Comparison of ENCODE assay signal across 8 mouse cellular contexts in genomic region chr2:181365655-181366075, GRCm38 (mm10). TPM values are rescaled to one million over a fixed set of nuclear protein-coding genes. Genes with fewer than 3 reads are reported as not detected.
DNase-seq lines count a peak whose midpoint lies in the region; ATAC-seq lines count a peak whose summit lies in the region.

No protein-coding gene starts in this region.

- H3K4me3 ChIP-seq in kidney, embryonic 15.5 days (replicated peaks) = peak overlapping the region; percentile 92
- H3K4me3 ChIP-seq in forebrain, embryonic 11.5 days (ENCODE audit: low read depth, low read length) = peak overlapping the region; percentile 84
- H3K4me3 ChIP-seq in limb, embryonic 15.5 days = peak overlapping the region; percentile 91
- H3K4me3 ChIP-seq in neural tube, embryonic 15.5 days (replicated peaks) = peak overlapping the region; percentile 88

- peak overlapping the region; percentile 92 for H3K4me2 ChIP-seq in kidney, embryonic 15.5 days
- H3K4me2 ChIP-seq in forebrain, embryonic 11.5 days (ENCODE audit: low read depth, low read length, severe bottlenecking) = peak overlapping the region; percentile 72
- H3K4me2 ChIP-seq in limb, embryonic 15.5 days = peak overlapping the region; percentile 90
- peak overlapping the region; percentile 97 for H3K4me2 ChIP-seq in neural tube, embryonic 15.5 days

- no peaks in the 10 kb centered on the region for H3K27me3 ChIP-seq in kidney, embryonic 15.5 days
- no peaks in the 10 kb centered on the region for H3K27me3 ChIP-seq in forebrain, embryonic 11.5 days (ENCODE audit: control insufficient read depth, insufficient read depth, low read length)
- no peaks in the 10 kb centered on the region for H3K27me3 ChIP-seq in limb, embryonic 15.5 days
- no peaks in the 10 kb centered on the region for H3K27me3 ChIP-seq in neural tube, embryonic 15.5 days (replicated peaks)

- H3K36me3 ChIP-seq in kidney, embryonic 15.5 days = peaks cover 53% of the 10 kb centered on the region
- peaks cover 6% of the 10 kb centered on the region; the same call in 1 of the 2 replicates for H3K36me3 ChIP-seq in forebrain, embryonic 11.5 days (ENCODE audit: control insufficient read depth, insufficient read depth, low read length)
- peaks cover 38% of the 10 kb centered on the region for H3K36me3 ChIP-seq in limb, embryonic 15.5 days
- H3K36me3 ChIP-seq in neural tube, embryonic 15.5 days = peaks cover 37% of the 10 kb centered on the region

- peak overlapping the region; percentile 96 for H3K27ac ChIP-seq in kidney, embryonic 15.5 days
- peak overlapping the region; percentile 84 for H3K27ac ChIP-seq in forebrain, embryonic 11.5 days (ENCODE audit: low read depth, low read length)
- H3K27ac ChIP-seq in limb, embryonic 15.5 days = peak overlapping the region; percentile 94
- peak overlapping the region; percentile 92 for H3K27ac ChIP-seq in neural tube, embryonic 15.5 days (replicated peaks)

- ATAC-seq in kidney, embryonic 15.5 days (replicated peaks; ENCODE audit: low FRiP score) = peak; percentile 67
- ATAC-seq in activated CD4-positive, CD25-positive, alpha-beta regulatory T cell, adult 4 months = peak; percentile 20
- peak; percentile 76 for ATAC-seq in forebrain, embryonic 11.5 days (replicated peaks; ENCODE audit: low FRiP score)
- peak; percentile 61 for ATAC-seq in limb, embryonic 15.5 days (ENCODE audit: insufficient number of reproducible peaks, low FRiP score, low TSS enrichment, low read depth)
- peak; percentile 60 for ATAC-seq in neural tube, embryonic 15.5 days (ENCODE audit: low FRiP score)

- under 1% methylated on average over 20 of the region's 20 CpGs for WGBS in kidney, embryonic 15.5 days
- WGBS in forebrain, embryonic 11.5 days = under 1% methylated on average over 20 of the region's 20 CpGs
- WGBS in limb, embryonic 15.5 days = 0% methylated on average over 20 of the region's 20 CpGs
- WGBS in neural tube, embryonic 15.5 days = 0% methylated on average over 20 of the region's 20 CpGs

- H3K9me3 ChIP-seq in kidney, embryonic 15.5 days (replicated peaks) = no peaks in the 10 kb centered on the region
- no peaks in the 10 kb centered on the region for H3K9me3 ChIP-seq in forebrain, embryonic 11.5 days (ENCODE audit: control insufficient read depth, low read length)
- H3K9me3 ChIP-seq in limb, embryonic 15.5 days = no peaks in the 10 kb centered on the region
- H3K9me3 ChIP-seq in neural tube, embryonic 15.5 days (replicated peaks) = no peaks in the 10 kb centered on the region

- DNase-seq in kidney, postnatal 10 days = no peak
- no peak for DNase-seq in forebrain, embryonic 11.5 days (ENCODE audit: low spot score)
- DNase-seq in Muller cell, postnatal 12 days (ENCODE audit: inconsistent ontology term) = no peak
- DNase-seq in gastrocnemius, postnatal 25 days = no peak

- H3K9ac ChIP-seq in kidney, embryonic 15.5 days = peak overlapping the region; percentile 91
- H3K9ac ChIP-seq in forebrain, embryonic 11.5 days (ENCODE audit: low read length) = peak overlapping the region; percentile 78
- H3K9ac ChIP-seq in limb, embryonic 15.5 days = peak overlapping the region; percentile 94
- peak overlapping the region; percentile 92 for H3K9ac ChIP-seq in neural tube, embryonic 15.5 days (replicated peaks)

- H3K4me1 ChIP-seq in kidney, embryonic 15.5 days = peaks cover 32% of the 10 kb centered on the region
- H3K4me1 ChIP-seq in forebrain, embryonic 11.5 days (replicated peaks; ENCODE audit: control insufficient read depth, insufficient read depth, low read length) = peaks cover 8% of the 10 kb centered on the region; the same call in 1 of the 2 replicates
- peaks cover 28% of the 10 kb centered on the region for H3K4me1 ChIP-seq in limb, embryonic 15.5 days
- peaks cover 50% of the 10 kb centered on the region for H3K4me1 ChIP-seq in neural tube, embryonic 15.5 days

RNA-seq across cellular contexts. Expression of gene Arfrp1, which starts 0.5 kb away (rescaled TPM):
- polyA plus RNA-seq in kidney, embryonic 15.5 days (2015; fragmentation: Nextera tagmentation; extraction: Ambion mirVana) = 69.4 and 71.8 TPM in 2 replicates
- 10 to 100 TPM; 52.2 to 60.8 TPM for polyA plus RNA-seq in activated CD4-positive, CD25-positive, alpha-beta regulatory T cell, adult 4 months (2017; shearing (Covaris generic))
- polyA plus RNA-seq in forebrain, embryonic 11.5 days (2014; fragmentation: Nextera tagmentation; extraction: Ambion mirVana) = 64.5 and 77.0 TPM in 2 replicates
- 59.0 and 64.8 TPM in 2 replicates for polyA plus RNA-seq in limb, embryonic 15.5 days (2015; fragmentation: Nextera tagmentation; extraction: Ambion mirVana)
- polyA plus RNA-seq in neural tube, embryonic 15.5 days (2015; fragmentation: Nextera tagmentation; extraction: Ambion mirVana) = 83.5 and 83.7 TPM in 2 replicates
- total RNA-seq in gastrocnemius, postnatal 25 days (2021) = 10 to 100 TPM; 25.0 to 29.3 TPM

RNA-seq across cellular contexts. Expression of gene Zgpat, which starts 0.9 kb away (rescaled TPM):
- polyA plus RNA-seq in kidney, embryonic 15.5 days (2015; fragmentation: Nextera tagmentation; extraction: Ambion mirVana) = 41.7 and 43.7 TPM in 2 replicates
- 10 to 100 TPM; 22.2 to 22.8 TPM for polyA plus RNA-seq in activated CD4-positive, CD25-positive, alpha-beta regulatory T cell, adult 4 months (2017; shearing (Covaris generic))
- 52.3 and 54.7 TPM in 2 replicates for polyA plus RNA-seq in forebrain, embryonic 11.5 days (2014; fragmentation: Nextera tagmentation; extraction: Ambion mirVana)
- polyA plus RNA-seq in limb, embryonic 15.5 days (2015; fragmentation: Nextera tagmentation; extraction: Ambion mirVana) = 40.4 and 42.1 TPM in 2 replicates
- 71.1 and 81.9 TPM in 2 replicates for polyA plus RNA-seq in neural tube, embryonic 15.5 days (2015; fragmentation: Nextera tagmentation; extraction: Ambion mirVana)
- total RNA-seq in gastrocnemius, postnatal 25 days (2021) = 10 to 100 TPM; 12.8 to 13.1 TPM

RNA-seq across cellular contexts. Expression of gene Lime1, which starts 14.2 kb away (rescaled TPM):
- 22.6 and 26.7 TPM in 2 replicates for polyA plus RNA-seq in kidney, embryonic 15.5 days (2015; fragmentation: Nextera tagmentation; extraction: Ambion mirVana)
- polyA plus RNA-seq in activated CD4-positive, CD25-positive, alpha-beta regulatory T cell, adult 4 months (2017; shearing (Covaris generic)) = 100 to 1,000 TPM; 369 to 440 TPM
- polyA plus RNA-seq in forebrain, embryonic 11.5 days (2014; fragmentation: Nextera tagmentation; extraction: Ambion mirVana) = 26.2 and 32.7 TPM in 2 replicates
- 22.7 and 23.7 TPM in 2 replicates for polyA plus RNA-seq in limb, embryonic 15.5 days (2015; fragmentation: Nextera tagmentation; extraction: Ambion mirVana)
- polyA plus RNA-seq in neural tube, embryonic 15.5 days (2015; fragmentation: Nextera tagmentation; extraction: Ambion mirVana) = 44.8 and 52.5 TPM in 2 replicates
- 1 to 10 TPM; 4.2 to 5.5 TPM for total RNA-seq in gastrocnemius, postnatal 25 days (2021)

RNA-seq across cellular contexts. Expression of gene Rtel1, which starts 46.1 kb away (rescaled TPM):
- polyA plus RNA-seq in kidney, embryonic 15.5 days (2015; fragmentation: Nextera tagmentation; extraction: Ambion mirVana) = 41.8 and 44.7 TPM in 2 replicates
- polyA plus RNA-seq in activated CD4-positive, CD25-positive, alpha-beta regulatory T cell, adult 4 months (2017; shearing (Covaris generic)) = 10 to 100 TPM; 22.9 to 25.4 TPM
- polyA plus RNA-seq in forebrain, embryonic 11.5 days (2014; fragmentation: Nextera tagmentation; extraction: Ambion mirVana) = 66.5 and 68.3 TPM in 2 replicates
- 35.8 and 36.3 TPM in 2 replicates for polyA plus RNA-seq in limb, embryonic 15.5 days (2015; fragmentation: Nextera tagmentation; extraction: Ambion mirVana)
- polyA plus RNA-seq in neural tube, embryonic 15.5 days (2015; fragmentation: Nextera tagmentation; extraction: Ambion mirVana) = 37.3 and 39.4 TPM in 2 replicates
- total RNA-seq in gastrocnemius, postnatal 25 days (2021) = 10 to 100 TPM in 1 of 2 experiments, 1 to 10 TPM in 1; 9.9 to 14.9 TPM

RNA-seq across cellular contexts. Expression of gene Stmn3, which starts 51.4 kb away (rescaled TPM):
- polyA plus RNA-seq in kidney, embryonic 15.5 days (2015; fragmentation: Nextera tagmentation; extraction: Ambion mirVana) = 5.1 and 17.3 TPM in 2 replicates
- under 1 TPM in 1 of 2 experiments, not detected in 1; 0.40 TPM for polyA plus RNA-seq in activated CD4-positive, CD25-positive, alpha-beta regulatory T cell, adult 4 months (2017; shearing (Covaris generic))
- 212 and 228 TPM in 2 replicates for polyA plus RNA-seq in forebrain, embryonic 11.5 days (2014; fragmentation: Nextera tagmentation; extraction: Ambion mirVana)
- 0.77 and 2.5 TPM in 2 replicates for polyA plus RNA-seq in limb, embryonic 15.5 days (2015; fragmentation: Nextera tagmentation; extraction: Ambion mirVana)
- 1,381 and 1,726 TPM in 2 replicates for polyA plus RNA-seq in neural tube, embryonic 15.5 days (2015; fragmentation: Nextera tagmentation; extraction: Ambion mirVana)
- under 1 TPM in 1 of 2 experiments, not detected in 1; 0.32 TPM for total RNA-seq in gastrocnemius, postnatal 25 days (2021)

Comparison
In these comparisons a context has a peak if more than half of its experiments do, and no peak if none do; other contexts are left out.
1. ATAC-seq: peak in every context shown above with its lines; median percentile 76 in forebrain, embryonic 11.5 days; 67 in kidney, embryonic 15.5 days; 61 in limb, embryonic 15.5 days; 60 in neural tube, embryonic 15.5 days; 20 in activated CD4-positive, CD25-positive, alpha-beta regulatory T cell, adult 4 months.